Mouse (Mus musculus): ENCODE results near the gene Zyx.

DNA sequence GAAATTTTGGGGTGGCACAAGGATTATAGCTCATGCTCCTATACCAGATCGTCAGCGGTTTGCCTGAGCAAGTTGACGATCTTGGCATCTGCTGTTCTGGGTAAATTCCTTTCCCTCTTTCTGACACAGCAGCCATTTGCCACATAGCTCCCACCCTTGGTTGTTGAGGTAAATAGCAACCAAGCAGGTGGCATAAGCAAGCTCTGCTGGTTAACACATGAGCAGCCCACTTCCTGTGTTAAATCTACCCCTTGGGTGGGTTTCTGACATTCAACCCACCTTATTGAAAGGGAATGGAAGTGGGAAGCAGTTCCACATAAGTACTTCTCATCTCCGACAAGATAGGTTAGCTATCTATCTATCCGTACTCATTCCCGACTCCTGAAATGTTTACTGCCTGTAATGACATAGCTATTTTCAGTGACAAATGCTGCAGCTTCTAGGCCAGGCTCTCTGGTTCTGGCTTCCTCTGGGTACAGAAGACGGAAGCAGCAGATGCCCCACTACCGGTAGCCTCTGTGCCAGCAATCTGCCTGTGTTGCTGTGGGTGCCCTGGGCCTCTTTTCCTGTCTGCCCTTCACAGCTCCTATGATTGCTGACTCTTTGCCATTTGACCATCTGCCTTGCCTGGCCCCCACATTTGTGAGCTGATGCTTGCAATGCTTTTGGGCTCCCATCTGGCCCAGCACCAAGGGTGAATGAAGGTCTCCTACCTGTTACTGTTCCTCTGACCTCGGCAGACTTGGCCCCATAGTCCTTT lies 5.9 kb upstream of the Zyx start:
- no peak for TF ChIP-seq CTCF (IDR thresholded peaks at IDR 0.05; ENCODE audit: low read depth)
- TF ChIP-seq EP300 (optimal IDR thresholded peaks at IDR 0.05) = no peak
